ENCODE assay signal across 8 mouse cellular contexts in genomic region chr2:131955264-131955663, GRCm38 (mm10). TPM values are rescaled to one million over a fixed set of nuclear protein-coding genes. Genes with fewer than 3 reads are reported as not detected.
DNase-seq lines count a peak whose midpoint lies in the region; ATAC-seq and TF ChIP-seq lines count a peak whose summit lies in the region.

No protein-coding gene starts in this region.

- H3K36me3 ChIP-seq in forebrain, embryonic 13.5 days (ENCODE audit: poor library complexity, severe bottlenecking), result no peaks in the 10 kb centered on the region
- H3K36me3 ChIP-seq in intestine, embryonic 15.5 days, result no peaks in the 10 kb centered on the region
- no peaks in the 10 kb centered on the region for H3K36me3 ChIP-seq in neural tube, embryonic 14.5 days (ENCODE audit: control insufficient read depth, insufficient read depth, low read length)

- H3K9ac ChIP-seq in forebrain, embryonic 13.5 days, result peak overlapping the region; percentile 37
- H3K9ac ChIP-seq in intestine, embryonic 15.5 days, result no peak overlapping the region
- no peak overlapping the region for H3K9ac ChIP-seq in neural tube, embryonic 14.5 days (replicated peaks; ENCODE audit: low read depth, low read length)

- H3K27me3 ChIP-seq in forebrain, embryonic 13.5 days, result peaks cover 36% of the 10 kb centered on the region
- H3K27me3 ChIP-seq in intestine, embryonic 15.5 days (replicated peaks), result peaks cover 14% of the 10 kb centered on the region
- peaks cover 11% of the 10 kb centered on the region for H3K27me3 ChIP-seq in neural tube, embryonic 14.5 days (ENCODE audit: control insufficient read depth, insufficient read depth, low read length)

- peak; percentile 84 for ATAC-seq in forebrain, embryonic 13.5 days
- peak; percentile 71 for ATAC-seq in intestine, embryonic 15.5 days
- ATAC-seq in neural tube, embryonic 14.5 days (ENCODE audit: low read depth), result peak; percentile 69; the same call in 1 of the 2 replicates

- H3K27ac ChIP-seq in forebrain, embryonic 13.5 days, result no peak overlapping the region
- H3K27ac ChIP-seq in intestine, embryonic 15.5 days, result no peak overlapping the region
- no peak overlapping the region for H3K27ac ChIP-seq in neural tube, embryonic 14.5 days (ENCODE audit: low read depth, low read length)

- H3K4me3 ChIP-seq in forebrain, embryonic 13.5 days, result peak overlapping the region; percentile 39
- H3K4me3 ChIP-seq in intestine, embryonic 15.5 days (replicated peaks), result peak overlapping the region; percentile 16
- no peak overlapping the region for H3K4me3 ChIP-seq in lung, adult 2 months (replicated peaks; ENCODE audit: extremely low read depth, low read depth, low read length)
- H3K4me3 ChIP-seq in neural tube, embryonic 14.5 days (ENCODE audit: low read depth, low read length), result peak overlapping the region; percentile 29

- TF ChIP-seq POLR2A in lung, adult 2 months (IDR thresholded peaks at IDR 0.05; ENCODE audit: borderline replicate concordance, extremely low read depth, low read depth, low read length), result no peak

- TF ChIP-seq CTCF in lung, adult 2 months (IDR thresholded peaks at IDR 0.05; ENCODE audit: insufficient read depth, low read length), result no peak

- peak; percentile 54 for DNase-seq in CD4-positive, CD25-positive, alpha-beta regulatory T cell, adult 2 months (ENCODE audit: low read depth, low spot score)
- peak; percentile 73 for DNase-seq in MEL-GATA-1-ER (ENCODE audit: extremely low read depth, low read depth)
- DNase-seq in lung, adult 2 months, result peak; percentile 49
- DNase-seq in left cerebral cortex, adult 18-20 months (ENCODE audit: low spot score in 2 of 2), result no peak
- no peak for DNase-seq in ovary, postnatal 10 days (ENCODE audit: low spot score)

- no peaks in the 10 kb centered on the region for H3K9me3 ChIP-seq in forebrain, embryonic 13.5 days (replicated peaks)
- H3K9me3 ChIP-seq in intestine, embryonic 15.5 days, result no peaks in the 10 kb centered on the region
- no peaks in the 10 kb centered on the region for H3K9me3 ChIP-seq in neural tube, embryonic 14.5 days (ENCODE audit: control insufficient read depth, low read length)

- peaks cover 23% of the 10 kb centered on the region; the same call in 1 of the 2 replicates for H3K4me1 ChIP-seq in forebrain, embryonic 13.5 days
- H3K4me1 ChIP-seq in intestine, embryonic 15.5 days (replicated peaks), result 0 out of 2 replicates have a peak, but pooled peaks cover 5% of the 10 kb centered on the region
- H3K4me1 ChIP-seq in lung, adult 2 months (ENCODE audit: control insufficient read depth, insufficient read depth, low read length), result 0 out of 2 replicates have a peak, but pooled peaks cover 2% of the 10 kb centered on the region
- H3K4me1 ChIP-seq in neural tube, embryonic 14.5 days (ENCODE audit: control insufficient read depth, insufficient read depth, low read length), result no peaks in the 10 kb centered on the region

- peak overlapping the region; percentile 65 for H3K4me2 ChIP-seq in forebrain, embryonic 13.5 days
- H3K4me2 ChIP-seq in intestine, embryonic 15.5 days (replicated peaks), result peak overlapping the region; percentile 56
- H3K4me2 ChIP-seq in neural tube, embryonic 14.5 days (ENCODE audit: low read depth, low read length), result peak overlapping the region; percentile 57

- 3% methylated on average over 17 of the region's 17 CpGs for WGBS in forebrain, embryonic 13.5 days
- 2% methylated on average over 17 of the region's 17 CpGs for WGBS in intestine, embryonic 15.5 days
- 20% methylated on average over 17 of the region's 17 CpGs for WGBS in lung, adult 2 months
- whole genome bisulfite sequencing in neural tube, embryonic 14.5 days, result 4% methylated on average over 17 of the region's 17 CpGs

RNA-seq across cellular contexts. Expression of gene Prnd, which starts 4.6 kb away (rescaled TPM):
- polyA plus RNA-seq in forebrain, embryonic 13.5 days (2015; fragmentation: Nextera tagmentation; extraction: Ambion mirVana), result 7.3 and 7.7 TPM in 2 replicates
- 30.3 and 34.6 TPM in 2 replicates for polyA plus RNA-seq in intestine, embryonic 15.5 days (2015; fragmentation: Nextera tagmentation; extraction: Ambion mirVana)
- 0.95 and 1.1 TPM in 2 replicates for polyA plus RNA-seq in lung, adult 2 months (2012; rRNA removed)
- polyA plus RNA-seq in neural tube, embryonic 14.5 days (2014; fragmentation: Nextera tagmentation; extraction: Ambion mirVana), result 4.8 and 10.0 TPM in 2 replicates
- total RNA-seq in left cerebral cortex, adult 18-20 months (2021), result not detected

RNA-seq across cellular contexts. Expression of gene Prn, which starts 45.5 kb away (rescaled TPM):
- not detected in 2 replicates for polyA plus RNA-seq in forebrain, embryonic 13.5 days (2015; fragmentation: Nextera tagmentation; extraction: Ambion mirVana)
- 0.25 TPM in 1 of 2 replicates, not detected in the other for polyA plus RNA-seq in intestine, embryonic 15.5 days (2015; fragmentation: Nextera tagmentation; extraction: Ambion mirVana)
- polyA plus RNA-seq in lung, adult 2 months (2012; rRNA removed), result not detected in 2 replicates
- polyA plus RNA-seq in neural tube, embryonic 14.5 days (2014; fragmentation: Nextera tagmentation; extraction: Ambion mirVana), result not detected in 2 replicates
- total RNA-seq in left cerebral cortex, adult 18-20 months (2021), result not detected

RNA-seq across cellular contexts. Expression of gene Prnp, which starts 45.5 kb away (rescaled TPM):
- polyA plus RNA-seq in forebrain, embryonic 13.5 days (2015; fragmentation: Nextera tagmentation; extraction: Ambion mirVana), result 103 and 110 TPM in 2 replicates
- polyA plus RNA-seq in intestine, embryonic 15.5 days (2015; fragmentation: Nextera tagmentation; extraction: Ambion mirVana), result 59.1 and 62.3 TPM in 2 replicates
- polyA plus RNA-seq in lung, adult 2 months (2012; rRNA removed), result 95.5 and 102 TPM in 2 replicates
- 99.9 and 104 TPM in 2 replicates for polyA plus RNA-seq in neural tube, embryonic 14.5 days (2014; fragmentation: Nextera tagmentation; extraction: Ambion mirVana)
- total RNA-seq in left cerebral cortex, adult 18-20 months (2021), result 100 to 1,000 TPM; 867 to 903 TPM

Comparison
In these comparisons a context has a peak if more than half of its experiments do, and no peak if none do; other contexts are left out.
1. DNase-seq: peak in CD4-positive, CD25-positive, alpha-beta regulatory T cell, adult 2 months (single experiment), MEL-GATA-1-ER (single experiment) and lung, adult 2 months (single experiment); none in left cerebral cortex, adult 18-20 months (0 of 2) and ovary, postnatal 10 days (single experiment).
2. Peak in every context shown above with its lines, with median percentiles within 50 percentile points of each other: ATAC-seq and H3K4me2 ChIP-seq.